Mouse (Mus musculus): Measurements from ENCODE around the gene Gm20824.
"Not testable (repeated sequence)": the region's sequence is repeated elsewhere in the genome, so short reads cannot be mapped to it uniquely, and the experiment has no call there.

The Gm20824 gene

DNA sequence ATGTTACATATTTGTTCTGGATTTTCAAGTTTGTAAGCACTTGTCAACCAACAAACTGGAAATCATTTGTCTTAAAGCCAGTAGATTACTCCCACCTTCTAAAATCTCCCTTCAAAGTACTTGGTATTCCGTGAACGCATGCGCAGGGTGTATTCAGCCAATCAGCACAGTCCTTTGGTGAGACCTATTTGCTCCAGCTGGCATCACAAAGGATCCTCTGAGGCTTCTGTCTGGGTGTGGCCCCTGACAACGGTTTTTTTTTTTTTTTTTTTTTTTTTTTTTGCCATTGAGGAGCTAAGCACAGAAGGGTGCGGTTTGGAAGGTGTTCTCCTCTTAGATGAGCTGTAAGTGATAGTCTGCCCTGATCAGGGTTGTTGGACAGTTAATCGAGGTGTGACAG lies at the start of gene Gm20824:
Gene Gm20824 (plus strand): TSS at position 301 of the 400 bp plus-strand sequence.
- not testable (repeated sequence) for DNase-seq (ENCODE audit: low read depth, low spot score)

All from ZHBTc4 (cell line).